Mouse (Mus musculus) hindlimb bud, embryonic 11.5 days (tissue): ENCODE results near the gene Tmem221.
"Not testable (repeated sequence)": the region's sequence is repeated elsewhere in the genome, so short reads cannot be mapped to it uniquely, and the experiment has no call there.

Source experiments
- DNase-seq: peaks from one replicate; pipeline ENCODE4 v3.0.0-alpha.2; 2012; ENCODE audit warnings: low read depth, low spot score; ENCODE audit errors: extremely low spot score

Tmem221 gene

GRCm38 (mm10) chr8:71552770-71553169 lies 5.9 kb downstream of the Tmem221 start:
- no peak for DNase-seq

GRCm38 (mm10) chr8:71550754-71551153 lies 7.9 kb downstream of the Tmem221 start:
- DNase-seq = no peak

GRCm38 (mm10) chr8:71547590-71547989 lies 11.1 kb downstream of the Tmem221 start:
- DNase-seq = no peak

GRCm38 (mm10) chr8:71545053-71545452 lies 13.6 kb downstream of the Tmem221 start:
- DNase-seq = no peak

GRCm38 (mm10) chr8:71543755-71544154 lies 14.9 kb downstream of the Tmem221 start:
- DNase-seq = no peak

GRCm38 (mm10) chr8:71542632-71543343 lies 15.9 kb downstream of the Tmem221 start, which contains the start of gene Mvb12a:
Gene Mvb12a, plus strand, starts transcription at chr8:71542922.
- peak; percentile 99 for DNase-seq

- DNase-seq = no peak
Measured at GRCm38 (mm10) chr8:71537028-71537867, 21.4 kb downstream of the Tmem221 start, which contains the start of gene Bst2. Gene Bst2, minus strand, starts transcription at chr8:71537456.

GRCm38 (mm10) chr8:71535663-71536062 lies 23.0 kb downstream of the Tmem221 start:
- no peak for DNase-seq

GRCm38 (mm10) chr8:71534263-71534810 lies 24.3 kb downstream of the Tmem221 start:
- no peak for DNase-seq

GRCm38 (mm10) chr8:71530735-71531467 lies 27.8 kb downstream of the Tmem221 start:
- not testable (repeated sequence) for DNase-seq

GRCm38 (mm10) chr8:71528362-71529073 lies 30.2 kb downstream of the Tmem221 start:
- no peak for DNase-seq

- no peak for DNase-seq
Measured at GRCm38 (mm10) chr8:71527162-71527870, 31.4 kb downstream of the Tmem221 start.

GRCm38 (mm10) chr8:71526272-71526671 lies 32.4 kb downstream of the Tmem221 start:
- no peak for DNase-seq

GRCm38 (mm10) chr8:71525226-71526050 lies 33.2 kb downstream of the Tmem221 start, which contains the start of gene Ccdc194:
Gene Ccdc194, minus strand, starts transcription at chr8:71525711.
- no peak for DNase-seq

- DNase-seq = peak; percentile 72
Measured at GRCm38 (mm10) chr8:71521634-71522033, 37.0 kb downstream of the Tmem221 start.

GRCm38 (mm10) chr8:71519037-71519825 lies 39.4 kb downstream of the Tmem221 start:
- not testable (repeated sequence) for DNase-seq

- no peak for DNase-seq
Measured at GRCm38 (mm10) chr8:71516786-71517185, 41.9 kb downstream of the Tmem221 start.

- no peak for DNase-seq
Measured at GRCm38 (mm10) chr8:71515043-71515442, 43.6 kb downstream of the Tmem221 start.
